Mouse (Mus musculus): ENCODE measurements around the gene Sppl3.

GRCm38 (mm10) chr5:115099530-115099929 is 88.6 kb downstream of the Sppl3 start:
- TF ChIP-seq CHD2 (IDR thresholded peaks at IDR 0.05; ENCODE audit: low read depth, low read length) = no peak
- no peak for TF ChIP-seq MAFK (IDR thresholded peaks at IDR 0.05; ENCODE audit: insufficient read depth, low read depth, low read length)
- no peak for TF ChIP-seq ZC3H11A (IDR thresholded peaks at IDR 0.05; ENCODE audit: borderline replicate concordance, low read depth, low read length)
- no peak for TF ChIP-seq HCFC1 (IDR thresholded peaks at IDR 0.05; ENCODE audit: borderline replicate concordance, insufficient read depth, low read length)
